Mouse (Mus musculus): Measurements from ENCODE around the gene Spop.

- TF ChIP-seq POLR2A (IDR thresholded peaks at IDR 0.05; ENCODE audit: extremely low read depth, insufficient read depth, low read length) (no peak), CTCF (IDR thresholded peaks at IDR 0.05; ENCODE audit: low read depth, low read length) (no peak)
Observed at GRCm38 (mm10) chr11:95392223-95392667, 21.6 kb upstream of the Spop start.

Data from liver, adult 2 months (tissue).